Comparison of ENCODE assay signal across 33 mouse cellular contexts in the genomic region with DNA sequence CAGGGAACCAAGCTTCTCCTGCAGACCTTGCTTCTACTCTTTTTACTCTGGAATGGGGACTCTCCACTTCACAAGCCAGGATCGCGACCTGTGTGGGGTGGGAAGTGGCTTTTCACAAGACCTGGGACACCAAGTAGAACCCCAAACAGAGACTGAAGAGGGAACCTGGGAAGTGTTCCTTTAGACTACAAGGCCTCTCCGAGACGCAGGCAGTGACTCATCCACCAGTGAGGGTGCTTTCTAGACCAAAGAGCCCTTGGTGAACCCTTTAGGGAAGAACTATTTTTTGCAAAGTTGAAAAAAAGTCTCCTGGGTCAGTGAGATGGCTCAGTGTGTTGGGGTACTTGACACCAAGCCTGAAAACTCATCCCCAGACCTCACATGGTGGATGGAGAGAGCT.
"Had no signal": no experiment of that assay in that cellular context is flagged by ENCODE, and none has a peak within 500 bp of the region (broad histone marks: within the 10 kb centered on the region; RNA-seq: fewer than 3 reads in every experiment).

No protein-coding gene starts in this region.

- ATAC-seq: hindbrain, embryonic 16.5 days; hindbrain, postnatal 0 days; inflammation-experienced regulatory T-cells, adult 6 months; intestine, embryonic 16.5 days had no signal

- H3K36me3 ChIP-seq: heart, embryonic 10.5 days; heart, embryonic 12.5 days; heart, embryonic 13.5 days; heart, embryonic 15.5 days; hindbrain, embryonic 10.5 days; hindbrain, embryonic 12.5 days; hindbrain, embryonic 13.5 days; hindbrain, embryonic 15.5 days; kidney, embryonic 15.5 days had no signal

- DNase-seq: heart, postnatal 10 days; heart, postnatal 14 days; heart, postnatal 36 days; heart, postnatal 4 days; kidney, adult 11 months; kidney, adult 18-20 months; kidney, adult 2 months; kidney, adult 8-10 months; kidney, adult 9 months; kidney, postnatal 10 days; kidney, postnatal 14 days; kidney, postnatal 25 days; kidney, postnatal 36 days; kidney, postnatal 4 days; layer of hippocampus, adult 9-11 months; layer of hippocampus, postnatal 36 days had no signal

- H3K27ac ChIP-seq: heart, embryonic 10.5 days; heart, embryonic 13.5 days; heart, embryonic 15.5 days; hindbrain, embryonic 10.5 days; hindbrain, embryonic 12.5 days; hindbrain, embryonic 13.5 days; hindbrain, embryonic 14.5 days; hindbrain, embryonic 15.5 days; hindbrain, postnatal 0 days; kidney, embryonic 15.5 days; kidney, postnatal 0 days; layer of hippocampus, adult 2 months had no signal

- H3K4me1 ChIP-seq: heart, embryonic 12.5 days; heart, embryonic 15.5 days; hindbrain, embryonic 10.5 days; hindbrain, embryonic 12.5 days; hindbrain, embryonic 13.5 days; hindbrain, embryonic 15.5 days had no signal

- H3K4me2 ChIP-seq: heart, embryonic 11.5 days; heart, embryonic 12.5 days; heart, embryonic 13.5 days; heart, embryonic 15.5 days; hindbrain, embryonic 12.5 days; hindbrain, embryonic 13.5 days; hindbrain, embryonic 14.5 days; hindbrain, embryonic 15.5 days; kidney, embryonic 15.5 days had no signal

- H3K9me3 ChIP-seq: heart, embryonic 10.5 days; heart, embryonic 12.5 days; heart, embryonic 13.5 days; heart, embryonic 15.5 days; hindbrain, embryonic 10.5 days; hindbrain, embryonic 12.5 days; hindbrain, embryonic 13.5 days; hindbrain, embryonic 15.5 days; kidney, embryonic 15.5 days had no signal

- H3K9ac ChIP-seq: heart, embryonic 12.5 days; heart, embryonic 13.5 days; heart, embryonic 15.5 days; hindbrain, embryonic 12.5 days; hindbrain, embryonic 13.5 days; hindbrain, embryonic 14.5 days; hindbrain, embryonic 15.5 days; kidney, embryonic 15.5 days had no signal

- H3K27me3 ChIP-seq: heart, embryonic 12.5 days; heart, embryonic 13.5 days; heart, embryonic 15.5 days; hindbrain, embryonic 12.5 days; hindbrain, embryonic 13.5 days; hindbrain, embryonic 15.5 days had no signal

- H3K4me3 ChIP-seq: heart, embryonic 10.5 days; heart, embryonic 12.5 days; heart, embryonic 13.5 days; heart, embryonic 15.5 days; hindbrain, embryonic 10.5 days; hindbrain, embryonic 12.5 days; hindbrain, embryonic 13.5 days; hindbrain, embryonic 15.5 days; kidney, embryonic 15.5 days; layer of hippocampus, adult 2 months had no signal
